Mouse (Mus musculus): ENCODE results near the gene Hist1h4d. TPM values are rescaled to one million over a fixed set of nuclear protein-coding genes. Genes with fewer than 3 reads are reported as not detected.

The Hist1h4d gene
- polyA plus RNA-seq, 1 experiment from 2014 or later, result 38.1 TPM

Small RNA genes lying within 50 kb of the gene (microRNA-seq; reads per million reads assigned to microRNA genes)
- not detected for gene Gm44297
- not detected for gene Gm44359
- gene Gm44394, result not detected

Other genes with a start within 250 kb of the Hist1h4d start
- gene Zfp322a, start 212.4 kb upstream of the Hist1h4d start, polyA plus RNA-seq (2014; fragmentation: Nextera tagmentation; extraction: Ambion mirVana), result 41.2 and 64.4 TPM in 2 replicates
- 9.3 and 9.9 TPM in 2 replicates for gene Abt1, start 157.7 kb upstream of the Hist1h4d start, polyA plus RNA-seq (2014; fragmentation: Nextera tagmentation; extraction: Ambion mirVana)
- gene Btn1a1, start 115.7 kb upstream of the Hist1h4d start, polyA plus RNA-seq (2014; fragmentation: Nextera tagmentation; extraction: Ambion mirVana), result 0.09 TPM in 1 of 2 replicates, not detected in the other
- gene Btn2a2, start 92.7 kb upstream of the Hist1h4d start, polyA plus RNA-seq (2014; fragmentation: Nextera tagmentation; extraction: Ambion mirVana), result not detected in 2 replicates
- 4.1 and 6.4 TPM in 2 replicates for gene Hist1h4h, start 50.5 kb upstream of the Hist1h4d start, polyA plus RNA-seq (2014; fragmentation: Nextera tagmentation; extraction: Ambion mirVana)
- gene Hist1h2af, start 47.7 kb upstream of the Hist1h4d start, polyA plus RNA-seq (2014; fragmentation: Nextera tagmentation; extraction: Ambion mirVana), result 3.4 and 4.6 TPM in 2 replicates
- gene Hist1h3g, start 46.2 kb upstream of the Hist1h4d start, polyA plus RNA-seq (2014; fragmentation: Nextera tagmentation; extraction: Ambion mirVana), result 0.77 and 1.4 TPM in 2 replicates
- gene Hist1h2bh, start 38.2 kb upstream of the Hist1h4d start, polyA plus RNA-seq (2014; fragmentation: Nextera tagmentation; extraction: Ambion mirVana), result 0.13 and 0.30 TPM in 2 replicates
- gene Hist1h3f, start 37.5 kb upstream of the Hist1h4d start, polyA plus RNA-seq (2014; fragmentation: Nextera tagmentation; extraction: Ambion mirVana), result 0.32 and 0.47 TPM in 2 replicates
- gene Hist1h4f, start 29.9 kb upstream of the Hist1h4d start, polyA plus RNA-seq (2014; fragmentation: Nextera tagmentation; extraction: Ambion mirVana), result not detected in 2 replicates
- gene Hist1h1d, start 28.3 kb upstream of the Hist1h4d start, polyA plus RNA-seq (2014; fragmentation: Nextera tagmentation; extraction: Ambion mirVana), result 0.11 and 0.18 TPM in 2 replicates
- 3.1 and 3.8 TPM in 2 replicates for gene Hist1h3e, start 19.2 kb upstream of the Hist1h4d start, polyA plus RNA-seq (2014; fragmentation: Nextera tagmentation; extraction: Ambion mirVana)
- 30.2 and 34.0 TPM in 2 replicates for gene Hist1h2ae, start 10.4 kb upstream of the Hist1h4d start, polyA plus RNA-seq (2014; fragmentation: Nextera tagmentation; extraction: Ambion mirVana)
- 1.4 and 2.6 TPM in 2 replicates for gene Hist1h2bg, start 10.2 kb upstream of the Hist1h4d start, polyA plus RNA-seq (2014; fragmentation: Nextera tagmentation; extraction: Ambion mirVana)
- 1.5 and 2.7 TPM in 2 replicates for gene Hist1h2bf, start 7.4 kb upstream of the Hist1h4d start, polyA plus RNA-seq (2014; fragmentation: Nextera tagmentation; extraction: Ambion mirVana)
- 2.1 and 2.2 TPM in 2 replicates for gene Hist1h2ad, start 7.2 kb upstream of the Hist1h4d start, polyA plus RNA-seq (2014; fragmentation: Nextera tagmentation; extraction: Ambion mirVana)
- gene Hist1h3d, start 5.8 kb upstream of the Hist1h4d start, polyA plus RNA-seq (2014; fragmentation: Nextera tagmentation; extraction: Ambion mirVana), result 1.6 and 2.0 TPM in 2 replicates
- gene Hist1h2be, start 39.5 kb downstream of the Hist1h4d start, polyA plus RNA-seq (2014; fragmentation: Nextera tagmentation; extraction: Ambion mirVana), result 0.72 and 1.4 TPM in 2 replicates
- 4.4 and 8.6 TPM in 2 replicates for gene Hist1h1e, start 41.0 kb downstream of the Hist1h4d start, polyA plus RNA-seq (2014; fragmentation: Nextera tagmentation; extraction: Ambion mirVana)
- gene Hist1h2ac, start 102.3 kb downstream of the Hist1h4d start, polyA plus RNA-seq (2014; fragmentation: Nextera tagmentation; extraction: Ambion mirVana), result 0.57 and 0.67 TPM in 2 replicates
- 13.1 and 17.3 TPM in 2 replicates for gene Hist1h2bc, start 102.6 kb downstream of the Hist1h4d start, polyA plus RNA-seq (2014; fragmentation: Nextera tagmentation; extraction: Ambion mirVana)
- not detected in 2 replicates for gene Hist1h1t, start 114.2 kb downstream of the Hist1h4d start, polyA plus RNA-seq (2014; fragmentation: Nextera tagmentation; extraction: Ambion mirVana)
- gene Hist1h4c, start 116.9 kb downstream of the Hist1h4d start, polyA plus RNA-seq (2014; fragmentation: Nextera tagmentation; extraction: Ambion mirVana), result 2.9 and 4.3 TPM in 2 replicates
- gene Hfe, start 129.3 kb downstream of the Hist1h4d start, polyA plus RNA-seq (2014; fragmentation: Nextera tagmentation; extraction: Ambion mirVana), result 0.77 and 3.9 TPM in 2 replicates
- gene Hist1h1c, start 157.2 kb downstream of the Hist1h4d start, polyA plus RNA-seq (2014; fragmentation: Nextera tagmentation; extraction: Ambion mirVana), result 5.7 and 9.2 TPM in 2 replicates
- gene Hist1h3c, start 164.0 kb downstream of the Hist1h4d start, polyA plus RNA-seq (2014; fragmentation: Nextera tagmentation; extraction: Ambion mirVana), result 1.2 TPM in 2 replicates
- gene Hist1h2bb, start 165.1 kb downstream of the Hist1h4d start, polyA plus RNA-seq (2014; fragmentation: Nextera tagmentation; extraction: Ambion mirVana), result 0.51 TPM in 1 of 2 replicates, not detected in the other
- 11.3 and 13.5 TPM in 2 replicates for gene Hist1h2ab, start 169.5 kb downstream of the Hist1h4d start, polyA plus RNA-seq (2014; fragmentation: Nextera tagmentation; extraction: Ambion mirVana)
- gene Hist1h3b, start 170.7 kb downstream of the Hist1h4d start, polyA plus RNA-seq (2014; fragmentation: Nextera tagmentation; extraction: Ambion mirVana), result 3.5 and 4.0 TPM in 2 replicates
- 2.8 and 5.0 TPM in 2 replicates for gene Hist1h4b, start 175.4 kb downstream of the Hist1h4d start, polyA plus RNA-seq (2014; fragmentation: Nextera tagmentation; extraction: Ambion mirVana)
- gene Hist1h4a, start 179.6 kb downstream of the Hist1h4d start, polyA plus RNA-seq (2014; fragmentation: Nextera tagmentation; extraction: Ambion mirVana), result 0.47 and 1.1 TPM in 2 replicates
- 2.2 TPM in 2 replicates for gene Hist1h3a, start 180.8 kb downstream of the Hist1h4d start, polyA plus RNA-seq (2014; fragmentation: Nextera tagmentation; extraction: Ambion mirVana)
- gene Hist1h1a, start 182.1 kb downstream of the Hist1h4d start, polyA plus RNA-seq (2014; fragmentation: Nextera tagmentation; extraction: Ambion mirVana), result 0.93 TPM in 1 of 2 replicates, not detected in the other
- not detected in 2 replicates for gene Trim38, start 188.3 kb downstream of the Hist1h4d start, polyA plus RNA-seq (2014; fragmentation: Nextera tagmentation; extraction: Ambion mirVana)
- gene Slc17a2, start 225.4 kb downstream of the Hist1h4d start, polyA plus RNA-seq (2014; fragmentation: Nextera tagmentation; extraction: Ambion mirVana), result not detected in 2 replicates

Measured in midbrain, embryonic 14.5 days (tissue).